Mouse (Mus musculus): Measurements from ENCODE around the gene Kansl1. TPM values are rescaled to one million over a fixed set of nuclear protein-coding genes. Genes with fewer than 3 reads are reported as not detected.
A peak's percentile ranks its signal among the peaks of the same experiment; 100 is the strongest.

The Kansl1 gene
- polyA plus RNA-seq, 1 experiment from 2014 or later, result 52.2 TPM

DNA sequence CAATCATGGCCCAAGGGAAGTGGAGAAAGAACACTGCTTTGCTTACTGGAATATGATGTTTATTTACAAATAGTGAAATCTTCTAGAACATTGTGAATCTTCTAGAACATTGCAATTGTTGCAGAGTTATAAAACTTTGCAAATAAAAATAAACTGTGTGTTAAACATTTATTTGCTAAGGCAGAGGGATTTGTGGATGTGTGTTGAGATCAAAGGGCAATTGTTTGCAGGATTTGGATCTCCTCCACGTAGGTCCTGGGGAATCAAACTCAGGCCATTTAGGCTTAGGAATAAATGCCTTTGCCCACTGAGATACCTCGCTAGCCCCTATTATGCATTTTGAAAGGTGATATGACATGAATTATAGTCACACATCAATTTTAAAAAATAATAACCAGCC, 61.3 kb downstream of the Kansl1 start:
- in situ Hi-C loops (cut with MboI; ENCODE audit: low pct_unique_long_range_greater_than_20kb), result no loop called here
- ATAC-seq, result no peak
- no peak for TF ChIP-seq CTCF (IDR thresholded peaks at IDR 0.05)
- CTCF ChIA-PET, result interaction anchor here (1.0 kb wide), 1 partner anchor 12 kb away, joined by 4 read pairs; no protein-coding TSS in a partner anchor
- POLR2A ChIA-PET, result no interaction called here
- no peaks in the 10 kb centered on the region for H3K27me3 ChIP-seq
- DNase-seq (ENCODE audit: low read depth, low spot score), result no peak

DNA sequence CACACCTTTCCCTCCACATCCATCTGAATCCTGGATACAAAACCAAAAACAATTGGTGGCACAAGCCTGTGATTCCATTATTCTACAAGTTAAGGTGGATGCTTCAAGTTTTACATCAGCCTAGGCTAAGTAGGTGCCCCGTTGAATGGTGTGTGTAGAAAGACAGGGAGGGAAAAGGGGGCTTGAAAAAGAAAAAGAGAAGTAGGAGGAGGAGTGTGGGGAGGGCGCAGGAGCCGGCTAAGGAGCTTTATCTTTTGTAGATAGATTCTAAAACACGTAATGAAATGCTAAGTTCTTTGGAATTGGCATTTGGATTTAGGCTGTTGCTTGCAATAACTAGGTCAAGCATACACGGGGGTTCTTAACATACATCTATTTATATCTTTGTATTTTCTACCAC, 67.7 kb downstream of the Kansl1 start:
- TF ChIP-seq CTCF (IDR thresholded peaks at IDR 0.05), result no peak
- no peaks in the 10 kb centered on the region for H3K27me3 ChIP-seq
- no peak for ATAC-seq
- POLR2A ChIA-PET, result no interaction called here
- in situ Hi-C loops (cut with MboI; ENCODE audit: low pct_unique_long_range_greater_than_20kb), result no loop called here
- no peak for DNase-seq (ENCODE audit: low read depth, low spot score)
- CTCF ChIA-PET, result interaction anchor here (1.3 to 1.7 kb wide), 4 partner anchors 9 to 56 kb away, joined by 3 to 7 read pairs (median 4); no protein-coding TSS in a partner anchor

DNA sequence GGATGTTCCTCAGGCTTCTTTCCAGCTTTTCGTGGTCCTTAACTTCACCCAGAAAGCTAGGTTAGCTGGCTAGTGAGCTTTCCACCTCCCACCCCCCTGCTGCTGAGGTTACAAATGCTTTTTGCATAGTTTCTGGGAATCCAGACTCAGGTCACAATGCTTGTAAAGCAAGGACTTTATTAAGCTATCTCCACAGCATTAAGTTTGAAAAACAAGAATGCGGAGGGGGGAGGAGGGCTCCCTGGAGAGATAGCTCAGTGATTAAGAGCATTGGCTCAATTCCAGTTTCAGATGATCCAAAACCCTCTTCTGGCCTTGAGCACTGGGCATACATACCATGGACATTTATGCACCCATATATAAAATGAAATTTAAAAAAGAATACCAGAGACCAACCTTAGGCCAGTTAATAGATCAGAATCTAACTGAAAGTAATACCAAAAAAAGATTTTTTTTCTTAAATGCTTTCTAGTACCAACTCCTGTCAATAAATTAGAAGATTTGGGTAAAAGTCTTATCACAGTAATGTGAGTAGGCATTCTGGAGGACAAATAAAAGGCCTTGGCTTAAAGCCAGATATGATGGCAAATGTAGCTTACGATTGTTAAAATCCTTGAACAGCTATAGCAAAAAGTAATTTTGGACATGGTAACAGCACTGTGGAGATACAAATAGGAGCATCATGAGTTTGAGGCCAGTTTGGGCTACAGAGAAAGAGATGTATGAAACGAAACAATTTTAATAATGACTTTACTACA, 69.0 kb downstream of the Kansl1 start:
- in situ Hi-C loops (cut with MboI; ENCODE audit: low pct_unique_long_range_greater_than_20kb), result no loop called here
- TF ChIP-seq CTCF (IDR thresholded peaks at IDR 0.05), result no peak
- ChIA-PET CTCF (interaction anchor here (1.3 to 1.7 kb wide), 5 partner anchors 11 to 54 kb away, joined by 3 to 7 read pairs (median 3); no protein-coding TSS in a partner anchor), POLR2A (interaction anchor here (1.0 kb wide), 1 partner anchor 10 kb away, joined by 4 read pairs; no protein-coding TSS in a partner anchor)
- peak; percentile 57 for ATAC-seq
- peak; percentile 15 for DNase-seq (ENCODE audit: low read depth, low spot score)
- H3K27me3 ChIP-seq, result no peaks in the 10 kb centered on the region

DNA sequence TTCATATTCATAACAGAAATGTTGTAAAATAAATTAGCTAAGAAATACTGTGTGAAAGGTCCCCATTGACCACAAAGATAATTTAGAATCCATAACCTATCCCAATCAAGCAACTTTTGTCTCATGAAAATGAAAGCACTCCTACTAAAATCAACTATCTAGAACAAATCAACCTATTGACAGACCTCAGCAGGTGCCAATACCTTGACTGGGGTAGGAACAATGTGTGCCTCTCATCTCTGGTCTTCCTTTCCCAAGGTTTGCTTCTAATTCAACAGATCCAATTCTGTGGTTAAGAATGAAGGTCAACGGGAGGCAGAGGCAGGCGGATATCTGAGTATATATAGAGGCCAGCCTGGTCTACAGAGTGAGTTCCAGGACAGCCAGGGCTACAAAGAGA, 73.0 kb downstream of the Kansl1 start:
- TF ChIP-seq CTCF (IDR thresholded peaks at IDR 0.05), result no peak
- no peak for DNase-seq (ENCODE audit: low read depth, low spot score)
- no peak for ATAC-seq
- ChIA-PET CTCF (interaction anchor here (1.1 kb wide), 1 partner anchor 47 kb away, joined by 3 read pairs; no protein-coding TSS in a partner anchor), POLR2A (no interaction called here)
- no peaks in the 10 kb centered on the region for H3K27me3 ChIP-seq
- in situ Hi-C loops (cut with MboI; ENCODE audit: low pct_unique_long_range_greater_than_20kb), result no loop called here

DNA sequence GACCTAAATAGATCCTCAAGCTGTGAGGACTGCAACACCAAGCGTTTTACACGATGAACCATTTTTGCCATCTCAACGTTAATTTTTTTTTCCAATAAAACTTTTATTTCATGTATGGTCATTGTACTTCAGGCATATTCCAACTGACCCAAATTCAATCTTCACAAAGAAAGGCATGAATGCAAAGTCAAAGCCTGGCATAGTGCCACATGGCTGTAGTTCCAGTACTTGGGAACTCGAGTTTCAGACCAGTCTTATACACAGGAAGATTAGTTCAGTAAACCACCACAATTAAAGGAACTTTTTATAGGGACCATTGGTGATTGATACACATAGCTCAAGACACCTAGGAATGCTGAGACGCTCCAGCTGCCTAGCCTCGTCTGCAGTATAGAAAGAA, 75.5 kb downstream of the Kansl1 start:
- no peaks in the 10 kb centered on the region for H3K27me3 ChIP-seq
- CTCF ChIA-PET, result interaction anchor here (3.0 kb wide), 1 partner anchor 10 kb away, joined by 8 read pairs; no protein-coding TSS in a partner anchor
- ATAC-seq (no peak), DNase-seq (ENCODE audit: low read depth, low spot score) (no peak)
- POLR2A ChIA-PET, result no interaction called here
- no peak for TF ChIP-seq CTCF (IDR thresholded peaks at IDR 0.05)
- in situ Hi-C loops (cut with MboI; ENCODE audit: low pct_unique_long_range_greater_than_20kb), result no loop called here

DNA sequence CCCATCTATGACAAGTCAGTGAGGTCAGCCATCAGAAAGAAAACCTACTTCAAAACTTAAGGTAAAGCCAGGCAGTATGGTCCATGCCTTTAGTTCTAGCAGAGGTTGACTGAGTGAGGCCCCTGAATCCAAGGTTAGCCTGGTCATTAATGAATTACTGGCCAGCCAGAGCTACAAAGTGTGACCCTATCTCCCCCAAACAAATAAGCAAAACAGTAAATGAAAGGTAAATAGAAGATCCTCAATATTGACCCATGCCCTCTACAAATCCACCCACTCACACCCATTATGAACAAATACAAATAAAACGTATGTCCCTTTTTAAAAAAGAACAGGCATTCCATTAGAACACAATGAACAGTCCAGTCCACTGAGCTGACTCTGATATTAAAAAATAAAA, 76.5 kb downstream of the Kansl1 start:
- ATAC-seq, result no peak
- H3K27me3 ChIP-seq, result no peaks in the 10 kb centered on the region
- ChIA-PET POLR2A (no interaction called here), CTCF (no interaction called here)
- in situ Hi-C loops (cut with MboI; ENCODE audit: low pct_unique_long_range_greater_than_20kb), result no loop called here
- TF ChIP-seq CTCF (IDR thresholded peaks at IDR 0.05), result no peak
- DNase-seq (ENCODE audit: low read depth, low spot score), result no peak

DNA sequence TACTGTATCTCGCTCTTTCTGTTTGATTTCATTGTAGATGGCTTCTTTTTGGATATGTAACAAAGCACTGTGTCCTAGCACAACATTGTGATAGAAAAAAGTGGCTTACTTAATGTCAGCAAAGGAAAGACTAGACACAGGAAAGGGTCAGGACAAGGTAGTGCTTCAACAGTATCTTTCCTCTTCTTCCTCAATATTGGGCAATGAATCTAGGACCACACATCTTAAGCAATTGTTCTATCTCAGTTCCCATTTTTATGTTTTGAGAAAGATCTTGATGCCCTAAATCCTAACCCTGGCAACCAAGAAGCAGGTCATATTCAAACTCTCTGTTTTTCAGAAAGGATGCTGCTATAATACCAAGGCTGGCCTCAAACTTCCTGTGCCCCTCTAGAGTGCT, 81.4 kb downstream of the Kansl1 start:
- DNase-seq (ENCODE audit: low read depth, low spot score), result no peak
- CTCF ChIA-PET, result interaction anchor here (0.9 to 1.5 kb wide), 2 partner anchors 10 to 13 kb away, joined by 4 to 10 read pairs; no protein-coding TSS in a partner anchor
- ATAC-seq, result no peak
- POLR2A ChIA-PET, result no interaction called here
- in situ Hi-C loops (cut with MboI; ENCODE audit: low pct_unique_long_range_greater_than_20kb), result no loop called here
- no peaks in the 10 kb centered on the region for H3K27me3 ChIP-seq
- TF ChIP-seq CTCF (IDR thresholded peaks at IDR 0.05), result no peak

DNA sequence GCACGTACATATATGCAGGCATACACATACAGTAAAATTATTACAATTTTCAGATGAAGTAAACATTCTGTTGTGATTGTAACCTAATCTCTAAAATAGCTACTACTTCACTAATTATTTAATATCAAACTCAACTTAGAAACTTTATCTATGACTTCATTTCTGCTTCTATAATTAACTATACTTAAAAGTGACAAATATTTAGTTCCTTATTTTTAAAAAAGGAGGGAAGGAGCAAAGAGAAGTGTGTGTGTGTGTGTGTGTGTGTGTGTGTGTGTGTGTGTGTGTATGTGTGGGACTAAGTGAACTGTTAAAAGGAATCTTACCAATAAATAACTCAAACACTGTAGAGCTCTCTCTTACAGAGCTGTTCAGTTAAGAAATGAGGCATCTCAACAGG, 82.1 kb downstream of the Kansl1 start:
- CTCF ChIA-PET, result interaction anchor here (1.0 to 1.5 kb wide), 2 partner anchors 9 to 25 kb away, joined by 3 to 10 read pairs; no protein-coding TSS in a partner anchor
- TF ChIP-seq CTCF (IDR thresholded peaks at IDR 0.05), result no peak
- H3K27me3 ChIP-seq, result no peaks in the 10 kb centered on the region
- in situ Hi-C loops (cut with MboI; ENCODE audit: low pct_unique_long_range_greater_than_20kb), result no loop called here
- DNase-seq (ENCODE audit: low read depth, low spot score), result no peak
- POLR2A ChIA-PET, result no interaction called here
- no peak for ATAC-seq

DNA sequence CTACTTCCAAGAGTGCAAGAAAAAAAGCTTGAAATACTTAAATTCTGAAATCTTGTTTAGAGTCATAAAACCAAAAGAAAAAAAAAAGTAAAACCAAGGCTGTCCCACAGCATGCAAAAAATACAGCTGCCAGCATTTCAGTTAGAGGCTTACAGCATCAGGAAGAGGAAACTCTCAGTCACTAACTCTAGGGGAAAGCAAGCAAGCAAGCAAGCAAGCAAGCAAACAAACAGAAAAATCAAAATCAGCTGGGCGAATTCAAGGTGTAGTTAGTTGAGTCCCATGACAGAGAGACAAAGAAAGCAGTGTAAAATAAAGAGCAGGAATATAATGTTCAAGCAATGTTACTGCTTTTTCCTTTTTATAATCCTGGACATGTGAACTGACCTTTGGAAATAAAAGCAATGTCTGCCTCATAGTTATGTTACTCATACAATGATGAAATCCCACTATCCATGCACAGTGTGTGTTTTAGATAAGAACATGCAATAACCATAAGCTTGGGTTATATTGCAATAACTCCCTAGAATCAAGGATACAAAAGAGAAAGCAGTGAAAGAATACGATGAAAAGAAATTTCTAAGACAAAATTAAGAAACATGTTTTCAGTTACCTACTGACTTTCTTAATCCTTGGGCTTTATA, 85.4 kb downstream of the Kansl1 start:
- no peaks in the 10 kb centered on the region for H3K27me3 ChIP-seq
- in situ Hi-C loops (cut with MboI; ENCODE audit: low pct_unique_long_range_greater_than_20kb), result no loop called here

DNA sequence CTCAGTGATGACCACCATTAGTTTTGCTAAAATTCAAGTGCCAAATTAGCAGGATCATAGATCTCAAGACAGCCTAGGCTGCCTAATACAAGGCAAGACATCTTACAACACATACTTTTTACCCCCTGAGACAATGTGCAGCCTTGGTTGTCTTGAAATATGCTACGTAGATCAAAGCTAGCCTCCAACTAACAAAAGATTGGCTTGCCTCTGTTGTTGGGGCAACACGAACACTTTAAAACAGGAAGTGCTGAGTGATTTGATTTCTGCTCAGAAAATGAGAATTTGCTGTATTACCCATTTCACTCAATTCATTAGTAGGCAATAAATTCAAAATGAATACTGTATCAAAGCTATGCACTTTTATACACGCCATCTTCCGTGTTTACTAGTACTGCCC, 86.8 kb downstream of the Kansl1 start:
- no peaks in the 10 kb centered on the region for H3K27me3 ChIP-seq
- DNase-seq (ENCODE audit: low read depth, low spot score) (no peak), ATAC-seq (no peak)
- in situ Hi-C loops (cut with MboI; ENCODE audit: low pct_unique_long_range_greater_than_20kb), result no loop called here
- no peak for TF ChIP-seq CTCF (IDR thresholded peaks at IDR 0.05)
- CTCF ChIA-PET, result interaction anchor here (1.0 to 2.2 kb wide), 3 partner anchors 12 to 37 kb away, joined by 3 to 8 read pairs (median 3); no protein-coding TSS in a partner anchor
- POLR2A ChIA-PET, result no interaction called here

More for the DNA sequence above, 85.4 kb downstream of the Kansl1 start:
- no peak for ATAC-seq
- ChIA-PET CTCF (interaction anchor here (1.5 to 2.2 kb wide), 2 partner anchors 11 to 38 kb away, joined by 3 to 8 read pairs; no protein-coding TSS in a partner anchor), POLR2A (no interaction called here)
- DNase-seq (ENCODE audit: low read depth, low spot score), result no peak
- no peak for TF ChIP-seq CTCF (IDR thresholded peaks at IDR 0.05)

DNA sequence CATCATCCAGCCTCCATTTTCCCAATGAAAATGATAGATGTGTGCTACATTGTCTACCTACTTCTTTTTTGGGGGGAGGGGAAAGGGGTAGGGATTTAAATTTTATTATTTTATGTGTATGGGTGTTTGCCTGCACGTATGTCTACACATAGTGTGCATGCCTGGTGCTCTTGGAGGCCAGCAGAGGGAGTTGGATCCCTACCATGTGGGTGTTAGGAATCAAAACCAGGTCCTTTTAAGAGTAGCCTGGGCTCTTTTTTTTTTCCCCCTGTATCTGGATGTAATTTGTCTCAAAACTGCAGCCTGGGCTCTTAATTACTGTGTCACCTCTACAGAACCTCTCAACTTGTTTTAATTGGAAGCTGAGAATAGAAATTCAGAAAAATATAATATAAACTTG, 89.0 kb downstream of the Kansl1 start:
- CTCF ChIA-PET, result interaction anchor here (0.7 kb wide), 1 partner anchor 55 kb away, joined by 3 read pairs; no protein-coding TSS in a partner anchor
- peak; percentile 44 for TF ChIP-seq CTCF (IDR thresholded peaks at IDR 0.05)
- POLR2A ChIA-PET, result no interaction called here
- DNase-seq (ENCODE audit: low read depth, low spot score), result no peak
- no peak for ATAC-seq
- H3K27me3 ChIP-seq, result no peaks in the 10 kb centered on the region
- in situ Hi-C loops (cut with MboI; ENCODE audit: low pct_unique_long_range_greater_than_20kb), result no loop called here

Data from Patski (cell line).